Mouse (Mus musculus): ENCODE results near the gene Gm1604a. TPM values are rescaled to one million over a fixed set of nuclear protein-coding genes. Genes with fewer than 3 reads are reported as not detected.
"Not testable (repeated sequence)": the region's sequence is repeated elsewhere in the genome, so short reads cannot be mapped to it uniquely, and the experiment has no call there.

Gene Gm1604a
- polyA plus RNA-seq, 1 experiment from 2014 or later: not detected

- not testable (repeated sequence) for H3K4me1 ChIP-seq (ENCODE audit: control insufficient read depth, insufficient read depth, low read length); H3K9ac ChIP-seq (replicated peaks; ENCODE audit: low read length); H3K4me2 ChIP-seq (ENCODE audit: low read depth, low read length); H3K4me3 ChIP-seq (ENCODE audit: low read depth, low read length); H3K36me3 ChIP-seq (replicated peaks; ENCODE audit: control insufficient read depth, insufficient read depth, low read depth, low read length); H3K9me3 ChIP-seq (replicated peaks; ENCODE audit: control insufficient read depth, low read length); ATAC-seq (replicated peaks; ENCODE audit: insufficient number of reproducible peaks, low FRiP score, low TSS enrichment, low read depth); H3K27ac ChIP-seq (replicated peaks; ENCODE audit: low read depth, low read length); DNase-seq (ENCODE audit: low spot score); H3K27me3 ChIP-seq (ENCODE audit: control insufficient read depth, insufficient read depth, low read length)
- WGBS: 14% methylated on average over 1 of the region's 4 CpGs
Measured at GRCm38 (mm10) chr17:7079558-7079957, 54.2 kb downstream of the Gm1604a start.

- not testable (repeated sequence) for ATAC-seq (replicated peaks; ENCODE audit: insufficient number of reproducible peaks, low FRiP score, low TSS enrichment, low read depth); H3K27me3 ChIP-seq (ENCODE audit: control insufficient read depth, insufficient read depth, low read length); H3K4me1 ChIP-seq (ENCODE audit: control insufficient read depth, insufficient read depth, low read length); H3K4me3 ChIP-seq (ENCODE audit: low read depth, low read length); H3K27ac ChIP-seq (replicated peaks; ENCODE audit: low read depth, low read length); DNase-seq (ENCODE audit: low spot score); H3K9me3 ChIP-seq (replicated peaks; ENCODE audit: control insufficient read depth, low read length); H3K4me2 ChIP-seq (ENCODE audit: low read depth, low read length); H3K36me3 ChIP-seq (replicated peaks; ENCODE audit: control insufficient read depth, insufficient read depth, low read depth, low read length); H3K9ac ChIP-seq (replicated peaks; ENCODE audit: low read length)
- WGBS: no CpG with 5 or more reads among the region's 5 CpGs
Measured at GRCm38 (mm10) chr17:7084523-7084922, 59.2 kb downstream of the Gm1604a start.

DNA sequence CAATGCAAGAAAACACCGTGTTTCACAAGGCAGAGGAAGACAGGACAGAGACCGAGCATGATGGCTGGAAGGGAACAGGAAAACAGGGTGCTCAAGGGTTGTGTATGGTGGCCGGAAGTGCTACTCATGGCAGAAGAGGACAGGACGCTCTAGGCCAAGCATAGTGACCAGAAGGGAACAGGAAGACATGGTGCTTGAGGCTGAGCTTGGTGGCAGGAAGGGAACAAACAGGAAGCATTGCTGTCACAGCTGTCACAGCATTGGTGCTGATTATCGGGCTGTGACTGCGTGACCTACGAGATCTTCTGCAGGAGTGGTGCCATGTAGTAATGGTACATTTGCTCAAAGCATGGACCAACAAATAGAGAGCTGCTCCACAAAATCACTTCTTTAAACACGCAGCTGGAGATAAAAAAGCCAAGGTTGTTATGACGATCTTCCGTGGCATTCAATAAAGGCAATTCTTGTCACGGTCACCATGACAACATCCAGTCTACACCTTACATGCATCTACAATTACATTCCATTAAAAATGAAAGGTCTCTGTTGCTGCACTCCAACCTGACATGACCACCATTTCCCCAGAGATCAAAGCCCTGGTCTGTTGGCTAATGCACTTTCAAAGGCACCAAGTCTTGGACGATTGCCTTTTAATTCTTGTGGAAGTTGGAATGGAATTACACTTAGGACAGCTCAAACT, 60.3 kb downstream of the Gm1604a start:
- H3K27me3 ChIP-seq (ENCODE audit: control insufficient read depth, insufficient read depth, low read length); H3K27ac ChIP-seq (replicated peaks; ENCODE audit: low read depth, low read length); H3K4me3 ChIP-seq (ENCODE audit: low read depth, low read length); H3K9ac ChIP-seq (replicated peaks; ENCODE audit: low read length); H3K4me1 ChIP-seq (ENCODE audit: control insufficient read depth, insufficient read depth, low read length); ATAC-seq (replicated peaks; ENCODE audit: insufficient number of reproducible peaks, low FRiP score, low TSS enrichment, low read depth); H3K36me3 ChIP-seq (replicated peaks; ENCODE audit: control insufficient read depth, insufficient read depth, low read depth, low read length); H3K4me2 ChIP-seq (ENCODE audit: low read depth, low read length); H3K9me3 ChIP-seq (replicated peaks; ENCODE audit: control insufficient read depth, low read length); DNase-seq (ENCODE audit: low spot score): not testable (repeated sequence)
- no CpG with 5 or more reads among the region's 12 CpGs for WGBS

DNA sequence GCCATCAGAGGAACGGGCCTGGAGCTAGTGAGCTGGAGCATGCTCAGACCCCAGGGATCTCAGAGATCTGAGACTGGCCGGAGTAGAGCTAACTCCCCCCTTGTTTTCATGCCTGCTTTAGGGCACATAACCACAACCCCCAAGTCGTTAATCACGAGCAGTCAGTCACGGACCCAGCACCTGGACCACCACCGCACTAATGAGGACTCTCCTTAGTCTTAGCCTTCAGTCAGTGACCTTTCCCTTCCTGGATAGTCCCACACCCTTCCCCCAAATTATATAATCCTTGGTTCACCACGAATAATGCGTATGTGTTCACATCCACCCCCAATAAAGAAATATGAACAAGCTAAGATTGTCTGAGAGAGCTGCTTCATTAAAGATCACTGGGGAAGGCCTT, 61.5 kb downstream of the Gm1604a start:
- H3K27me3 ChIP-seq (ENCODE audit: control insufficient read depth, insufficient read depth, low read length); H3K9me3 ChIP-seq (replicated peaks; ENCODE audit: control insufficient read depth, low read length); H3K36me3 ChIP-seq (replicated peaks; ENCODE audit: control insufficient read depth, insufficient read depth, low read depth, low read length); H3K27ac ChIP-seq (replicated peaks; ENCODE audit: low read depth, low read length); ATAC-seq (replicated peaks; ENCODE audit: insufficient number of reproducible peaks, low FRiP score, low TSS enrichment, low read depth); DNase-seq (ENCODE audit: low spot score); H3K4me2 ChIP-seq (ENCODE audit: low read depth, low read length); H3K4me3 ChIP-seq (ENCODE audit: low read depth, low read length); H3K9ac ChIP-seq (replicated peaks; ENCODE audit: low read length); H3K4me1 ChIP-seq (ENCODE audit: control insufficient read depth, insufficient read depth, low read length): not testable (repeated sequence)
- 62% methylated on average over 6 of the region's 8 CpGs for WGBS

DNA sequence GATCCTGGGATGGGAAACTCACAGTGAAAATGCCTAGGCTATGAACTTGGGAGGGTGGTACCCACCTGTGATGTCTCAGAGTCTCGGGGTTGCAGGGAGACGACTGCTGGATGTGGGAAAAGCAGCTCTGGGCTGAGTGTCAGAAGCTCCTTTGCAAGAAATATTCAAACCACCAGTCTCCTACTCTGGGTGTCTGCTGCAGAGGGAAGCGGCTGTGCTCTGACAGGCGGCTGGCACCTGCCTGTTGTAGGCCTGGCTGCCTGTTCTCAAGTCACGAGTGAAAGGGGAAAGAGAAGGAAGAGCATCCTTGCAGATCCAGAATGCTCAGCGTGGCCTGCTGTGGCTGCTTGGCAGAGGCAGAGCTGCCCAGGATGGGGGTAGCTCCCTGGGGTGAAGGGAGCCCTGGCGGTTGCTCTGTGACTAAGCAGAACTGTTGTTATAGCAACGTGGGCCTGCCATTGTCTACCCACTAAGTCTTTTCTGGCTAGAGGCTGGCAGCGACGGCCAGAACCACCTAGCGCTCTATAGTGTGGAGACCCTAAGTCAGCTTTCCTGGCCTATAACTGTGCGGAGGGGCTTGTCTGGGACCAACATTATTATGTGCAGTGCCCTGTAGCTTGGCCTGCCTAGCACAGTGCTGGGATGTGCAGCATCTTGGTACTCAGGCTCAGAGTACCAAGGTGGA, 72.6 kb downstream of the Gm1604a start:
- not testable (repeated sequence) for H3K4me2 ChIP-seq (ENCODE audit: low read depth, low read length); H3K27me3 ChIP-seq (ENCODE audit: control insufficient read depth, insufficient read depth, low read length); H3K36me3 ChIP-seq (replicated peaks; ENCODE audit: control insufficient read depth, insufficient read depth, low read depth, low read length); H3K4me1 ChIP-seq (ENCODE audit: control insufficient read depth, insufficient read depth, low read length); H3K4me3 ChIP-seq (ENCODE audit: low read depth, low read length); H3K9ac ChIP-seq (replicated peaks; ENCODE audit: low read length); H3K27ac ChIP-seq (replicated peaks; ENCODE audit: low read depth, low read length); DNase-seq (ENCODE audit: low spot score); H3K9me3 ChIP-seq (replicated peaks; ENCODE audit: control insufficient read depth, low read length)
- ATAC-seq (replicated peaks; ENCODE audit: insufficient number of reproducible peaks, low FRiP score, low TSS enrichment, low read depth): peak; percentile 75; the same call in 1 of the 2 replicates
- WGBS: no CpG with 5 or more reads among the region's 12 CpGs

DNA sequence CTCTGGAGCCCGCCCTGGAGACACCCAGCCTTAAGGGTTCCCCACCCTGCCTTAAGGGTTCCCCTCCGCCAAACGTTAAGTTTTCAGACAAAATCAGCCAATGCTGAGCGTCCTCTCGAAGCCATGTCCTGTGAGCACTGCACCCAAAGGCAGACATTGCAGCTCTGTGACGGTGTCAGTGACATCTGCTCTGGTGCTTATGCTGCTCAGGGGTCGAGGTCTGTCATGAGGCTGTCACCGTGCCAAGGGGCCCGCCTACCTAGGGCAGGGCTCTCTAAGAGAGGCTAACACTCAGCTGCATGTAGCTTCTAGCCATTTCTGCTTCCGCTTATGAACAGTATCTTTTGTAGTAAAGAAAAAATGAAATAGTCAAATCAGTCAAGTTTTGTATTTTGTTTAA, 73.7 kb downstream of the Gm1604a start:
- ATAC-seq (replicated peaks; ENCODE audit: insufficient number of reproducible peaks, low FRiP score, low TSS enrichment, low read depth); DNase-seq (ENCODE audit: low spot score); H3K9ac ChIP-seq (replicated peaks; ENCODE audit: low read length); H3K9me3 ChIP-seq (replicated peaks; ENCODE audit: control insufficient read depth, low read length); H3K4me1 ChIP-seq (ENCODE audit: control insufficient read depth, insufficient read depth, low read length); H3K4me3 ChIP-seq (ENCODE audit: low read depth, low read length); H3K36me3 ChIP-seq (replicated peaks; ENCODE audit: control insufficient read depth, insufficient read depth, low read depth, low read length); H3K27ac ChIP-seq (replicated peaks; ENCODE audit: low read depth, low read length); H3K4me2 ChIP-seq (ENCODE audit: low read depth, low read length); H3K27me3 ChIP-seq (ENCODE audit: control insufficient read depth, insufficient read depth, low read length): not testable (repeated sequence)
- 78% methylated on average over 4 of the region's 10 CpGs for WGBS

- not testable (repeated sequence) for H3K9ac ChIP-seq (replicated peaks; ENCODE audit: low read length); H3K27me3 ChIP-seq (ENCODE audit: control insufficient read depth, insufficient read depth, low read length); H3K27ac ChIP-seq (replicated peaks; ENCODE audit: low read depth, low read length); H3K9me3 ChIP-seq (replicated peaks; ENCODE audit: control insufficient read depth, low read length); H3K36me3 ChIP-seq (replicated peaks; ENCODE audit: control insufficient read depth, insufficient read depth, low read depth, low read length); ATAC-seq (replicated peaks; ENCODE audit: insufficient number of reproducible peaks, low FRiP score, low TSS enrichment, low read depth); H3K4me3 ChIP-seq (ENCODE audit: low read depth, low read length); H3K4me1 ChIP-seq (ENCODE audit: control insufficient read depth, insufficient read depth, low read length); DNase-seq (ENCODE audit: low spot score); H3K4me2 ChIP-seq (ENCODE audit: low read depth, low read length)
- WGBS: no CpG with 5 or more reads among the region's 7 CpGs
Measured at GRCm38 (mm10) chr17:7102945-7103344, 77.6 kb downstream of the Gm1604a start.

DNA sequence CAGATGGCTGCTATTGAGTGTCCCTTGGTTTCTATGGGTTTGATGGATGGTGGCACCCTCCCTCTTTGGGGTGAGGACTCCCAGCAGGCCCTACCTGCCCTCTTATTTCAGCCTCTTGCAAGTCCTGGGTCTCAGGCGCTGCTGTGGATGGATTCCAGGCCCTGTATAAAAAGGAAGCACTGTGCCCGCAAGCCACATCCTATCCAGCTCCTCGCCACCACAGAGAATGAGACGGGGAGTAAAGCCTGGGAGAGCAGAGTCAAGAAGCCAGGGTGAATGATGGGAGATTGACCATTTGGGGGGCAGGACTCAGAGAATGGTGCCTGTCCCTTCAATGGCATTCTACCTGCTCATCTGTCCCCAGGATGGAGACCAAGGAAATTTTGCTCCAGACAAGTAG, 86.3 kb downstream of the Gm1604a start:
- not testable (repeated sequence) for H3K36me3 ChIP-seq (replicated peaks; ENCODE audit: control insufficient read depth, insufficient read depth, low read depth, low read length); ATAC-seq (replicated peaks; ENCODE audit: insufficient number of reproducible peaks, low FRiP score, low TSS enrichment, low read depth); H3K27ac ChIP-seq (replicated peaks; ENCODE audit: low read depth, low read length); H3K9me3 ChIP-seq (replicated peaks; ENCODE audit: control insufficient read depth, low read length); H3K4me2 ChIP-seq (ENCODE audit: low read depth, low read length); H3K27me3 ChIP-seq (ENCODE audit: control insufficient read depth, insufficient read depth, low read length); DNase-seq (ENCODE audit: low spot score); H3K9ac ChIP-seq (replicated peaks; ENCODE audit: low read length); H3K4me1 ChIP-seq (ENCODE audit: control insufficient read depth, insufficient read depth, low read length); H3K4me3 ChIP-seq (ENCODE audit: low read depth, low read length)
- WGBS: 88% methylated on average over 3 of the region's 4 CpGs
